Mouse (Mus musculus) forelimb bud, embryonic 11.5 days (tissue): ENCODE data around the gene Gm5936.
"Not testable (repeated sequence)": the region's sequence is repeated elsewhere in the genome, so short reads cannot be mapped to it uniquely, and the experiment has no call there.

Source experiments
- DNase-seq: peaks from one replicate; pipeline ENCODE4 v3.0.0-alpha.2; 2012; ENCODE audit warnings: low read depth, low spot score

Gm5936 gene

GRCm38 (mm10) chrX:74836842-74837522 lies at the start of gene Gm5936:
Gene Gm5936, plus strand, starts transcription at chrX:74837196.
- DNase-seq, result not testable (repeated sequence)

GRCm38 (mm10) chrX:74856104-74856503 lies 19.1 kb downstream of the Gm5936 start:
- peak; percentile 19 for DNase-seq

GRCm38 (mm10) chrX:74880123-74880522 lies 43.1 kb downstream of the Gm5936 start:
- not testable (repeated sequence) for DNase-seq
